Mouse (Mus musculus): ENCODE results near the gene Wdr44. TPM values are rescaled to one million over a fixed set of nuclear protein-coding genes. Genes with fewer than 3 reads are reported as not detected.

Wdr44 gene
- polyA plus RNA-seq (2015; fragmentation: Illumina TruSeq; extraction: RNeasy Lipid Tissue Mini Kit (QIAGEN cat#74804); ENCODE audit: low read depth, low replicate concordance), result 12.0 TPM

GRCm38 (mm10) chrX:23692722-23693442, at the start of gene Wdr44:
Gene Wdr44 (plus strand): TSS chrX:23693051.

Other genes with a start within 250 kb of the Wdr44 start
- gene Gm4907, start 189.5 kb downstream of the Wdr44 start, polyA plus RNA-seq (2015; fragmentation: Illumina TruSeq; extraction: RNeasy Lipid Tissue Mini Kit (QIAGEN cat#74804); ENCODE audit: low read depth, low replicate concordance), result not detected

Data from brain, adult 10 weeks (tissue).